Mouse (Mus musculus) liver, embryonic 16.5 days (tissue): ENCODE data around the gene Nmur1. TPM values are rescaled to one million over a fixed set of nuclear protein-coding genes. Genes with fewer than 3 reads are reported as not detected.

ENCODE experiments used
- ATAC-seq: fragments of 200-750 bp; cut with Nextera tagmentation; 2 replicates; pipeline ENCODE4 v1.8.0; 2017; ENCODE audit warnings: low read depth, mild to moderate bottlenecking, moderate number of reproducible peaks, moderate library complexity
- H3K27ac ChIP-seq: fragments of 300-500 bp; sonication (generic); 2 replicates; pipeline ENCODE4 v1.5.1; 2014; ENCODE audit warnings: mild to moderate bottlenecking, low read length
- H3K27me3 ChIP-seq: fragments of 300-500 bp; sonication (generic); 2 replicates; pipeline ENCODE4 v1.6.1; 2014; ENCODE audit warnings: low read depth, low read length, mixed read lengths; ENCODE audit not compliant: control insufficient read depth, insufficient read depth
- H3K36me3 ChIP-seq: fragments of 300-500 bp; sonication (generic); 2 replicates; pipeline ENCODE4 v1.6.1; 2014; ENCODE audit warnings: mild to moderate bottlenecking; ENCODE audit not compliant: control insufficient read depth, insufficient read depth
- H3K4me1 ChIP-seq: fragments of 300-500 bp; sonication (generic); 2 replicates; pipeline ENCODE4 v1.6.1; 2014; ENCODE audit warnings: low read depth, low read length, mixed read lengths; ENCODE audit not compliant: control insufficient read depth
- H3K4me2 ChIP-seq: fragments of 300-500 bp; sonication (generic); 2 replicates; pipeline ENCODE4 v1.6.1; 2014; ENCODE audit warnings: low read depth, low read length, mixed read lengths
- H3K4me3 ChIP-seq: fragments of 300-500 bp; sonication (generic); 2 replicates; pipeline ENCODE4 v1.5.1; 2014; ENCODE audit warnings: low read depth, mild to moderate bottlenecking, low read length
- H3K9ac ChIP-seq: fragments of 300-500 bp; sonication (generic); 2 replicates; pipeline ENCODE4 v1.6.1; 2014; ENCODE audit warnings: low read depth, low read length
- H3K9me3 ChIP-seq: fragments of 300-500 bp; sonication (generic); replicated peaks from 2 replicates; pipeline ENCODE4 v1.6.1; 2016; ENCODE audit warnings: low read length; ENCODE audit not compliant: control insufficient read depth
- WGBS: fragments of 180-500 bp; shearing (Covaris S2); extraction: QIAGEN DNeasy Blood & Tissue Kit; methylation state at CpG from one replicate; pipeline ENCODE4 v1.1.7; 2014; ENCODE audit not compliant: insufficient replicate concordance; 5-methylcytosine and 5-hydroxymethylcytosine counted together
- polyA plus RNA-seq: library from polyadenylated mRNA; unstranded; fragments of >200 nt; fragmentation: Nextera tagmentation; extraction: Ambion mirVana; gene quantifications from 2 replicates; pipeline ENCODE4 v1.2.1, GENCODE M21; 2015

The Nmur1 gene
- polyA plus RNA-seq, 1 experiment from 2014 or later = not detected

DNA sequence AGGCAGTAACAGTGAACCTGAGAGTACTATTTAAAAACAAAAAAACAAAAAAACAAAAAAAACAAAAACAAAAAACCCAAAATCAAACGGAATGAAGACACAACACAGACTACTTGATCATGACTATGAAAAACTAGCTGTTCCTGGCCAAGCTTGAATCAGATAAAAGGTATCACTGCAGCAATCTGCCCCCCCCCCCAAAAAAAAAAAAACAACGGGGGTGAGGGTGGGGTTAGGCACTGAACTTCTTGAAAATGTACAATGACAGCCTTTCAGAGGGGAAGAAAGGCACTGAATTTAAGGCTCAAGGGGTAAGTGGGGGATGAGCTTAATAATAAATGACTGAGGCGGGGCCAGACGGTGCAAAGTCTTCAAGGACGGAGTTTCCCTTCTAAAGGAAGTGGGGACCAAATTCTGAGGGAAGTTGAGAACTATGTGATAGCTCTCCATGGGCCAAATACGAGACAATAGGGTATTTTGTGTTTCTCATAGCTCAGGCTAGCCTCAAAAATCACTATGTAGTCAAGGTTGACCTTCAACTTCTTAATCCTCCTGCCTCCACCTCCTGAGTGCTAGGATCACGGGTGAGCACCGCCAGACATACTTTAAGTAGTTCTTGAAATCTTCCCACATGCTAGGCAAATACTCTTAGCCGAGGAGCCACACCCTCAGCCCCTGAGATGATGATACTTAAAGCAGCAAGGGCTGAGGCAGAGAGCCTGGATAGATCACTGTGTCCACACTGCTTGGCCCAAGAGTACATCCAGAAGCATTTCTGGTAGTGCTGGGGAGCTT lies 11.4 kb upstream of the Nmur1 start:
- 32% methylated on average over 9 of the region's 9 CpGs for WGBS

DNA sequence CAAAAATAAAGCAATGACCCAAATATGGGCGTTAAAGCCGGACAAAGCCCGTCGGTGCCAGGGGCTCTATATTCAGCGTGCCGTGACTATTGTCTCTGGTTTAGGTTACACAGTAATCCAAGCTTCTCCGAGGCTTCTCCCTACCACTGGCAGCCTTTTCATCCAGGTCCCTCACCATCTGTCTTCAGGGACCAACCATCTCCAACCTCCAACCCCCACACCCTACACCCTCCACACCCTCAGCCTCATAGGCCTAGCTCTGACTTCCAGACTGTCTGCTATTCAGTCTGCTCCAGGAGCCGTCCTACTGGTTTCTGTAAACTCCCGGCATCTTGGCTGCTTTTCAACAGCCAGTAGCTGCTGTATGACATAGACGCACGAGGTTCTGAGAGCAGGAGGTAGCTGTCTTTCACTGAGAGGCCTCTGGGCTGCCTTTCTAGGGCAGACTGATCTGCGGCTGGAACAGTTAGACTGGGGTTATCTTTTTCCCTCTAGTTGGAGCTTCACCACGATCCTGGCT lies 9.3 kb upstream of the Nmur1 start:
- Histone ChIP-seq H3K27ac (peak overlapping the region; percentile 91), H3K4me2 (peak overlapping the region; percentile 79), H3K9ac (peak overlapping the region; percentile 75), H3K9me3 (no peaks in the 10 kb centered on the region), H3K36me3 (no peaks in the 10 kb centered on the region), H3K4me3 (no peak overlapping the region), H3K4me1 (peaks cover 47% of the 10 kb centered on the region), H3K27me3 (no peaks in the 10 kb centered on the region)
- no peak for ATAC-seq
- 61% methylated on average over 13 of the region's 13 CpGs for WGBS

More for the DNA sequence above, 11.4 kb upstream of the Nmur1 start:
- Histone ChIP-seq H3K9me3 (no peaks in the 10 kb centered on the region), H3K9ac (peak overlapping the region; percentile 23; the same call in 1 of the 2 replicates), H3K4me2 (no peak overlapping the region), H3K36me3 (no peaks in the 10 kb centered on the region), H3K27me3 (no peaks in the 10 kb centered on the region), H3K4me1 (peaks cover 56% of the 10 kb centered on the region), H3K4me3 (no peak overlapping the region), H3K27ac (no peak overlapping the region)
- ATAC-seq = no peak

DNA sequence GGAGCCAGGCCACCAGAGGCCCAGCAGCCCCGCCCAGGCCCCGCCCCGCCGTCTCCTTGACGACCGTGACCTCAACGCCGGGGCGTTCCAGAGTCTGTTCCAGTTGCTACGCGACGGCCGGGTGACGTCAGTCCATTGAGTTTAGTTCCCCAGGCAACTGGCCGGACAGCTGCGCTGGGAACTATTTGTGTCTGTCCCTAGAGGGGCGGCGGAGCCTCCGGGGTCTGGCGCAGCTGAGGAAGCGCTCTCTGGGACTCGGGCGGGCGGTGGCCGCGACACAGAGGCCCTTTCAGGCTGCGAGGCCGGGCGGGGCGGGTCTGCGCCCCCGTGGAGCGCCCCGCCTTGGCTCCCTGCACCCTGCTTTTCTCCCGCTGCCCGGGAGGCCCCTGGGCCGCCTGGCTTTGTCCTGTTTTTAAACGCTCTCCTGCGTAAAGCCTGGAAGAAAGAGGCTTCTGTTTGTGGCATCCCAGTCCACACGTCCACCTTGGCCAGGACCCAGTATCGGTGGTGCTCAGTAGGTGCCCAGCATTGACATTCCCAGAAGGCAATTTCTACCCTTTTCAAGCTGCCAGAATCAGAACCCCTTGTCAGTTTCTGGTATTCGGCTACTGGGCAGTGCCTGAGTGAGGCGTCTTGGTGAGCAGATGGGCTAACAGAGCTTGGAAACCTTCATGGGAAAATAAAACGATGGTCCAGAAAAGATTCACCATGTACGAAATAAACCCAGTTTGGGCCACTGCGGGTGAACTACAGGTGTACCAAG lies 8.6 kb upstream of the Nmur1 start:
- peak overlapping the region; percentile 79 for H3K4me2 ChIP-seq
- peak; percentile 95 for ATAC-seq
- peak overlapping the region; percentile 91 for H3K27ac ChIP-seq
- no peaks in the 10 kb centered on the region for H3K27me3 ChIP-seq
- H3K4me1 ChIP-seq = peaks cover 41% of the 10 kb centered on the region
- peak overlapping the region; percentile 71 for H3K4me3 ChIP-seq
- no peaks in the 10 kb centered on the region for H3K9me3 ChIP-seq
- H3K36me3 ChIP-seq = no peaks in the 10 kb centered on the region
- 7% methylated on average over 46 of the region's 46 CpGs for WGBS
- peak overlapping the region; percentile 75 for H3K9ac ChIP-seq

DNA sequence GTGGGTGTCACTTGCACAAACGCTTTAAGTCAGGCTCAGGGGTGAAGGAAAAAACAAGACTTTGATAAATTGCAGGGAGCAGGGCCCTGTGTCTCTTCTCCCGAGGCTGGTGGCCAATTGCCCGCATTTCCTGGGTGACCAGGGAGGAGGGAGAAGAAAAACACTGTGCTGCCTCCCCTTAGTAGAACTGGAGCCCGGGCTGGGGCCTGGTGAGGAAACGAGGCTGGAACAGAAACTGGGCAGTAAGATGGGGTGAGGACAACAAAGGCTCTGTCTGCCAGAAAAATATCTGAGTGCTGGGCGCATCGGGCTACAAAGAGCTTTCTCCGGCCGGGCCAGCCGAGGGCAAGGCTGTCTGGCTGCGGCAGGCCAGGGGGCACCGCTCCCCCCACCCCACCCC lies 8.0 kb upstream of the Nmur1 start:
- Histone ChIP-seq H3K9me3 (no peaks in the 10 kb centered on the region), H3K9ac (peak overlapping the region; percentile 71), H3K36me3 (no peaks in the 10 kb centered on the region), H3K4me1 (peaks cover 41% of the 10 kb centered on the region), H3K4me2 (peak overlapping the region; percentile 79), H3K27me3 (no peaks in the 10 kb centered on the region), H3K4me3 (peak overlapping the region; percentile 71), H3K27ac (peak overlapping the region; percentile 91)
- peak; percentile 41 for ATAC-seq
- 2% methylated on average over 12 of the region's 12 CpGs for WGBS

DNA sequence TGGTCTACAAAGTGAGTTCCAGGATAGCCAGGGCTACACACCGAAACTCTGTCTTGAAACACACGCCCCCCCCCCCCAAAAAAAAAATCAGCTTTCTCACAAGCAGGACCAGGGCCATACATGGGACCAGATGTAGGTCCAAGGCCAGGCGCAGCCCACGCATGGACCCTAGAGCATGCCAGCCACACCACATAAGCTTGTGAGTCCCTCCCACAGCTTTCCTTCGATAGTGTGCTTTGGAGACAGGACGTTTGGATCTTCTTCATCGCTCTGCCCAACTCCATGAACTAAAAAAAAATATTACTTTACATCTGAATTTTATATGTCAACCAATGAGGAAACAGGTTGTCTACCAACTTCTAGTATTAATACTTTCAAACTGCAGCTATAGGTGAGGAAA lies 7.3 kb upstream of the Nmur1 start:
- no peak overlapping the region for H3K4me3 ChIP-seq
- WGBS = 69% methylated on average over 7 of the region's 7 CpGs
- no peak overlapping the region; the same call in 1 of the 2 replicates for H3K27ac ChIP-seq
- peaks cover 41% of the 10 kb centered on the region for H3K4me1 ChIP-seq
- H3K36me3 ChIP-seq = no peaks in the 10 kb centered on the region
- ATAC-seq = no peak
- H3K9me3 ChIP-seq = no peaks in the 10 kb centered on the region
- 0 out of 2 replicates have a peak overlapping the region, but pooled peaks have one; percentile 79 for H3K4me2 ChIP-seq
- no peaks in the 10 kb centered on the region for H3K27me3 ChIP-seq
- H3K9ac ChIP-seq = no peak overlapping the region

DNA sequence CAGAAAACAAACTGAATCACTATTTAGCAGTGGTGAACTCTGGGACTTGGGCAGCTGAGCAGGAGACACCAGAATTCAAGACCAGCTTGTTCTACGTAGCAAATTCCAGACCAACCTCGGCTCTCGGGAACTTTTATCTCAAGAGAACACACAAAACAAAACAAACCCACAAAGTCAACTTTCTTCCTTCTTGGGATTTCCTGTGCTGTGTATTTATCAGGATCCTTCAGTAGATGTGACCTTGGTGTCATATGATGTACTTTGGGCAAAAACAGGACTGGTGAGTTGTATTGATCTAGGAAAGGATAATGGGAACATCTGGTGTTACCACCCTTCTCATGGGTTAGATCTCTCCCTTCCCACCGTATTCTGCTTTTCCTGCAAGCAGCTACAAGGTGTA lies 6.8 kb upstream of the Nmur1 start:
- peaks cover 37% of the 10 kb centered on the region for H3K4me1 ChIP-seq

DNA sequence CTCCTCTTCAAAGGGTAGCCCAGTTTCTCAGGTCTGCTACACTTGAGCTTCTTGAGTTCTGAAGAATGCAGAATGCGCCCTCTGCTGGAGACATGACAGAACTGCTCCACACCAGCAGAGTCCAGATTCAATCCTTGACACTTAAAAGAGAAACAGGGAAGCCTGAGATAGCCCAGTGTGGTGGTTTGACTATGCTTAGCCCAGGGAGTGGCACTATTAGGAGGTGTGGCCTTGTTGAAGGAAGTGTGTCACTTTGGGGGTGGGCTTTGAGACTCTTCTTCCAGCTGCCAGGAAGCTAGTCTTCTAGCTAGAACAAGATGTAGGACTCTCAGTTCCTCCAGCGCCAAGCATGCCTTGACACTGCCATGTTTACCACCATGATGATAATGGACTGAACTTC lies 4.0 kb upstream of the Nmur1 start:
- Histone ChIP-seq H3K4me1 (peaks cover 23% of the 10 kb centered on the region), H3K4me2 (no peak overlapping the region), H3K9ac (no peak overlapping the region), H3K4me3 (no peak overlapping the region), H3K27me3 (no peaks in the 10 kb centered on the region), H3K36me3 (no peaks in the 10 kb centered on the region), H3K27ac (no peak overlapping the region), H3K9me3 (no peaks in the 10 kb centered on the region)
- 41% methylated on average over 2 of the region's 2 CpGs for WGBS
- no peak for ATAC-seq

More for the DNA sequence above, 6.8 kb upstream of the Nmur1 start:
- Histone ChIP-seq H3K27ac (0 out of 2 replicates have a peak overlapping the region, but pooled peaks have one; percentile 18), H3K9ac (no peak overlapping the region), H3K9me3 (no peaks in the 10 kb centered on the region), H3K27me3 (no peaks in the 10 kb centered on the region), H3K36me3 (no peaks in the 10 kb centered on the region), H3K4me3 (no peak overlapping the region), H3K4me2 (no peak overlapping the region)
- 17% methylated on average over 4 of the region's 4 CpGs for WGBS
- ATAC-seq = no peak

DNA sequence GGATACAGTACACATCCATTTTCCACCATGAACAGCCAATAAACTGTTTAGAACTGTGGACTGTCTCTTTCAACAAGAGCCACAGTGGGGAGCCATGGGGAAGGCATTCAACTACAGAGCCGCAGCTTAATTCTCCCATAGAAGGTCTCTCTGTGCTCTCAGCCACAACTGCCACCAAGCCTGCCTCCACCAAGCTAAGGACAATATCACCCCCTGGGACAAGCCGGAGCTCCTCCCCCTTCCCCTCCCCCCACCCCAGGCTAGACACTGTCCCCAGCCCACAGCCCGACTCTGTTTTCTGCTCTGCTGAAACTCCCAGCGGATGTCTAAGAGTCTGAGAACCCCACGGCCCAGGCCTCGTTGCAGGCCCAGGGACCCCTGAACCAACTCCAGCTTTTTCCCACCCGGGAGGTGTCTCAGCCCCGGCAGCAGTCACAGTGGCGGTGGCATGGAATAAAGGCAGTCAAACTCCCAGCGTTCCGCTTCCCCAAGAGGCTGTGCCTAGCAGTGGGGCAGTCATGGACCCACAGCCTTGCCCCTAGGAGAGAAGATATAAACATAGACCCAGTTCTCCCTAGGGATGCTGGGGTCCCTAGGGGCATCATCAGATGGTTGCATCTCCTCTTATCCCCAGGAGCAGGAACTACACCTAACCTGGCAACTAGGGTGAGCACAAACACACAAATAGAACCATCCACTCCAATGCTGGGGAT lies 1.0 kb downstream of the Nmur1 start:
- Histone ChIP-seq H3K9me3 (no peaks in the 10 kb centered on the region), H3K4me3 (no peak overlapping the region), H3K36me3 (no peaks in the 10 kb centered on the region), H3K27me3 (no peaks in the 10 kb centered on the region), H3K9ac (no peak overlapping the region), H3K4me2 (no peak overlapping the region), H3K4me1 (no peaks in the 10 kb centered on the region), H3K27ac (no peak overlapping the region)
- ATAC-seq = 0 out of 2 replicates have a peak, but pooled peaks have one; percentile 12
- WGBS = 46% methylated on average over 11 of the region's 11 CpGs
